Mouse (Mus musculus) common myeloid progenitor, adult 5-6 weeks (primary cell): ENCODE data around the gene Syce1. TPM values are rescaled to one million over a fixed set of nuclear protein-coding genes. Genes with fewer than 3 reads are reported as not detected.
"Not testable (repeated sequence)": the region's sequence is repeated elsewhere in the genome, so short reads cannot be mapped to it uniquely, and the experiment has no call there.

Source experiments
- ATAC-seq: replicated peaks from 2 replicates; pipeline ENCODE4 v1.8.0; 2016; ENCODE audit warnings: low read depth, mild to moderate bottlenecking, moderate TSS enrichment, inconsistent platforms; ENCODE audit not compliant: poor library complexity, severe bottlenecking
- total RNA-seq: library from RNA; stranded (forward); fragments of 200-1000, 187-1606 nt; gene quantifications from 2 replicates; pipeline ENCODE4 v1.2.3, GENCODE M21; 2017

The Syce1 gene
- total RNA-seq, 1 experiment from 2014 or later: 0.23 TPM

DNA sequence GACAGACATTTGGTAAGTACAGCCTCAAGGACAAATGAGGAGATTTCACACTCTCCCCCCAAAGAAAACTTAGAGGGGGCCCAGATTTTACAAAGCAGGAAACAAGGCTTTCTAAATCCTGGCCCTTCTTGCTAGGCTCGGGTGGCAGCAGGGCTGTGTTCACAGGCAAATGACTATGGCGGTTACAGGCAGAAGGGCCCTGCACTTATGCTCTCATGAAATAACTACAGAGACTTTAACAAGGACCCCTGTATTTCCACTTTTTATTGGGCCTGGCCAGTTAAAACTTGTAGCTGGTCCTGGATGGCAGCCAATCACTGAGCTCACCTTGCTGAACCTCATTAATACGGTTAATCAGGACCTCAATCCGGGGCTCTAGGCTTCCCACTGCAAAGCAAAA is 7.1 kb downstream of the Syce1 start:
- no peak for ATAC-seq

DNA sequence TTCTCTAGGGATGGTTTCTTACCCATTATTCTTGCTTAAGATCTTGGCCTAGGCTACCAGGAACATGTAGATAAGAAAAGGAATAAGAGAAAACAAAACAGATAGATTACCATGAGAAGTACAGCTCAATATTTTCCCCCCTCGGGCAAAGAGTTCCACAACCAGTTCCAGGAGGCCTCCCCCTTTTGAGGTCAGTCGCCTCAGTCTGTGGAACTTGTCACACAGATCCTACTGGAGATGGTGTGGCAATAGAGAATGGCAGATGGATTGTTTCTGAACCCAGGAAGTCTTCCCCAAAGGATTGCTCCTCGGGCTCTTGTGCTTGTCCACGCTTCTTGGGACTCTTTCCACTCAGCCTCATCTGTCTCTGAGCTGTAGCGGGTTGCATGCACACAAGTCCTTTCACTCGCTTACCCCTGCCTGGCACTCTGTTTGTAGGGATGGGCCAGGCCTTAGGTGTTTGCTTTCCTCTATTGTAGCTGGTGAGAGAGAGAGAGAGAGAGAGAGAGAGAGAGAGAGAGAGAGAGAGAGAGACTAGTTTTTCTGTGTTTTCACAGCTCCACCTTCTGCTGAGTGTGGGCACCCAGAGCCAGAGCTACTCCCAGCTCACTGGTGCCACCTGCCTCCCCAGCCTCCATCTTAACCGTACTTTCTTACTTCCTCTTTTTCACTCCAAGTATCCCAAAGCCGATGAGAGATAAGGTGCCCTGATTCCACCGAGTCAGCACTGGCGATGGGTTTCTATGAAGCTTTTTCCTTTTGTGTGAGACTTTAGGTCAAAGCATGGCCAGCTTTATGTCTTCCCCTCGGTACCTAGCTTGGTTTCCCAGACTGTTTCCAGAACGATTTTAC is 21.5 kb downstream of the Syce1 start:
- ATAC-seq: peak; percentile 91

DNA sequence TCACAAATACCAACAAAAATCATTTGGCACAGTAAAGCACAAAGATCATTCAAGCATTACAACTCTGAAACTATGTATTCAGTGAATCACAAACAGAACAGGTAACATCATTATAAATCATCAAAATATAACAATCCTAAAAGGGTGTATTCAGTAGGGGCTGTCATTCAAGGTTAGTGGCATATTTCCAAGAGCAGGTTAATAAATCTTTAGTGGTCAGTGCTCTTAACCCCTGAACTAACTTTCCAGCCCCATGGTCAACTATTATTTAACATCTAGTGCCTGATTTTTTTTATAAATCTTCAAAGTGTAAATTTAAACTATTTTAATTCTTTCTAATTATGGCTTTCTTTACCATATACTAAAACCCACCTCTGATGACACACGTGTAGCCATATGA is 22.3 kb downstream of the Syce1 start:
- ATAC-seq: not testable (repeated sequence)

DNA sequence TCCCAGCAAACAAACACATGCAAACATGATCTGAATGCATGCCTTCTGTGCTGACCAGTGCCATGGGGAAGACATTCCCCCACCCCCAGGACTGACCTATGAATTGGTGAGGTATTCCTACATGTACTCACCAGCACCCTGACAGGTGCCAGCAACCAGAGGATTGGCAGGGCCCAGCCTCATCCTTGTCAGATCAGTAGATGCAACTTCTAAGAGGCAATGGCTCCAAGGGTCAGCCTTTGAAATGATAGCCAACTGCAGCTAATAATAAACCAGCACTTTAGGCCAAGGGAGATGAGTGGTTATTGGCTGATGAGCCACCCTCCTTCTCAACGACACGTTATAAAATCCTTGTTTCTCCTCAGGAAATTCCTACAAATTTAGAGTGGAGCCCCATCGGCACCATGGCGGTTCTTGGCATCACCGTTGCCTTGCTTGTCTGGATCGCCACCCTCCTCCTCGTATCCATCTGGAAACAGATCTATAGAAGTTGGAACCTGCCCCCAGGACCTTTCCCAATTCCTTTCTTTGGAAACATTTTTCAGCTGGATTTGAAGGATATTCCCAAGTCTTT is 24.1 kb downstream of the Syce1 start, which contains the start of gene Cyp2e1:
Gene Cyp2e1, plus strand, starts transcription at position 293 of the 574 bp plus-strand sequence.
- no peak for ATAC-seq

DNA sequence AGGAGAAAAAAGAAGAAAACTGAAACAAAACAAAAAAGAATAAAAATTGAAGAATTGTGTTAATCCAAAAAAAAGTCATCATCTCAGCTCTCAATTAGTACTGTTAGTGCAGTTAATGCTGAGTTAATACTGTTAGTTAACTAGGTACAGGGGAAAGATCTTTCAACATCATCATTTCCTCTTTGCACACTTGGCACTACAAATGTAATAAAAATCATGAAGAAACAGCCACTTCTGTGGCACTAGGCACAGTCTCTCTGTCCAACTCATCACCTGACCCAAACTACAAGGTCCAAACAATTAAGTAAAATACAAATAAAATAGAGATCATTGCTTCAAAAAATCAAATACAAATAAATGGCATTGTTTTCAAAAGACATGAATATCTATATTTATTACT is 27.0 kb downstream of the Syce1 start:
- ATAC-seq: no peak

DNA sequence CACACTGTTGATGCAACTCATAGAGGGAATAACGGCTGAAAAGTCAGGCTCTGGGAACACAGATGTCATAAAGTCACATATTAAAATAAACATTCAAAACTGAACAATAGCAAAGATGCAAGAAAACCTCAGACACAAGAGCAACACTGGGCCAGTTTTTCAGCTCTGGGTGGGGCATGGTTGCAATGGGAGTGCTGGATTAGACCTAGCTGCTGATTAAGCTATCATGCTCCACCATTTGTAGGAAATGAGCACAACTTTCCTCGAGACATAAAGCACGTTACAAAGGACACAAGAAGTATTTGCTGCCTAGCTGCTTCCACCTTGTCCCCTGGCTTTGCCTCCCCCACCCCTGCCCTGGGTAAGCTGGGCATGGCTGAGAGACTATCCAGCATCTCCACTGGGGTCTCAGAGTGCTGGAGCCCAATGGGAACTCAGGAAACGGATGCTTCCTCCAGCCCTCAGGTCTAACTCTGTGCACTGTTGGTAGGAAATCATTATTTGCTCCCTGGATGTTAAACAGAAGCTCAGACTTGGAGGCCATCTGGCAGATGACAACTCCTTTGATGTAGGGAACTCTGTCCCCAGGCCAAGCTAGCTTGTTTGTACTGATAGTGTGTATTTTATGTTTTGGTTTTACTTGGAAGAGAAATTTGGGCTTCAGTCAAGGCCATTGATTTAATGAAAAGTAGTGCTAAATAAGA is 31.3 kb downstream of the Syce1 start:
- ATAC-seq: no peak

DNA sequence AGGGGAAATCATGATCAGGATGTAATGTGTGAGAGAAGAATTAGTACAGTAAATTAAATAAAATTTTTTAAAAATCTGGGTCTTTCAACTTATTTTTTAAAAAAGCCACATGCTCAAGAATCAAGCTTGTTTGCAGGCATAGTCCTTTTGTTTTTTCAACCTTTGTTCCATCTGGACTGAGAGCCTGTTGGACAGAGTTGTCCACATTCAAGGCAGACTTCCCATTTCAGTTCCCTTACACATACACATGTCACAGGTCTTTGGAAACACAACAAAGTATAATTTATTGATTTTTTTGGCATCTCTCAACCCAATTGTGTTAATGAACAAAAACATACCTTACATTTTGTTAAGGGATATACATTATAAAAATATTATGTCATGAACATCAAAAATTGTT is 33.1 kb downstream of the Syce1 start:
- ATAC-seq: no peak

DNA sequence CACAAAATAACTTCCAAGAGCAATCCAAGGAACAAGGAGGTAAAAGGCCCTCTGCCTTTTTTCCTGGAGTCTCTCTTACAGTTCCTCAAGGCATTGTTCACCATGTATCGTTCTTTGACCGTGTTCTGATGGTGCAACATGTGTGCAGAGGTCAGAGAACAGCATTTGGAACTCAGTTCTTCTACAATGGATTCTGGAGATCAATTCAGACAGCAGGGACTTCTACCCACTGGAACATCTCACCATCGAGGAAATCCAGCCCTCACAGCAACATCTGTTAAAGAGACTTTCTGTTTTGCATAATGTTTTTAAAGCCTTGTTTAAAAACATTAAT is 38.9 kb downstream of the Syce1 start:
- no peak for ATAC-seq

DNA sequence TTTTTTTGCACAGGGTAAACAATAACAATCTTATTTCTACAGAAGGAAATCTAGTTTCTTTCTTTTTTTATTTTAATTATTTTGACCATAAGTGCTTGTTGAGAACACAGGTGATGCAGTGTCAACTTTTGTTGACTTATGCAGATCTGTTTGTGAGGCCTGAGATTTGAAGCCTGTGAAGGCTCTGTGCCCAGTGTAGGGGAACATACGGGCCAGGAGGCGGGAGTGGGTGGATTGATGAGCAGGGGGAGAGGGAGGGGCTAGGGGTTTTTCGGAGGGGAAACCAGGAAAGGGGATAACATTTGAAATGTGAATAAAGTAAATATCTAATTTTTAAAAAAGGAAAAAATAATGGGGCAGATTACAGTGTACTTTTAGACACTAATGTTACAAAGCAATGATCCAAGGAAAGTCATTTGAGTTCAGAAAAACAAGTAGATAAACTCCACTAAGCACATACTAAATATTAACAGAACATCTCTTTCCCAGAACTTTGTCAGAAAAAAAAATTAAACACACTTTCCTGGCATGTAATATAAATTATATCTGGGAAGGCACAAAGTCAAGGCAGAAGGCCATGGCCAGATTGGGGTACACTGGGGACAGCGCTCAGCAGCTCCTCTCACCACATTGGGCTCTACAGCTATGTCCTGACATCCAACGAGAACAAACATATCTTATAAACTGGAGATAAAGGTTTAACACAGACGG is 39.4 kb downstream of the Syce1 start:
- ATAC-seq: no peak

DNA sequence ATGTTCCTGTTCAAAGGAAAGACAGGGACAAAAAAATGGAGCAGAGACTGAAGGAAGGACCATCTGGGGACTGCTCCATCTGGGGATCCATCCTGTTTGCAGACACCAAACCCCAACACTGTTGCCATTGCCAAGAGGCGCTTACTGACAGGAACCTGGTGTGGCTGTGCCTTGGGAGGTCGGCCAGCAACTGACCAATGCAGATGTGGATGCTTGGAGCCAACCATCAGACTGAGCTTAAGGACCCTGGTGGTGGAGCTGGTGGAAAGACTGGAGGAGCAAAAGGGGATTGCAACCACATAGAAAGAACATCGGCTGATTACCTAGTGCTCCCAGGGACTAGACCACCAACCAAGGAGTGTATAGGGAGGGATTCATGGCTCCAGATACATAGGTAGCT is 40.2 kb downstream of the Syce1 start:
- ATAC-seq: no peak

DNA sequence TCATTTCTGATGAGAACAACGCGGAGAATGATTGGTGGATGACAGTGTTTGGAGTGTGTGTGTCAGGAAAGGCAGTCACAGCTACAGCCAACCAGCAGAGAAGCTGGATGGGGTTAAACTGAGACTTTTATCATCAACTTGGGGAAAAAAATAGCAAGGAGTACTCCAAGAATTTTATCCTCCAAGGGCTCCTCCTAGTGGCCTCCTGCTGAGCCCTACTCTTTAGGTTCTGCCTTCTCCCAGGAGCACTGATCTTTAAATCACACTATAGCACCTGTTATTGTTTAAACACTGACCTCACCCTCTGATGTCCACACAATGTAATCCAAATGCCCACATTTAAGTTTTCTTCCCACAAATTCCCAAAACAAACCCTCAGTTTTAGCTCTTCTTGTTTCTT is 54.5 kb downstream of the Syce1 start:
- ATAC-seq: no peak

Other genes with a start within 250 kb of the Syce1 start
- gene Olfr538, start 220.0 kb downstream of the Syce1 start, total RNA-seq: not detected in 2 replicates
- gene Olfr46, start 186.6 kb downstream of the Syce1 start, total RNA-seq: 0.14 TPM in 1 of 2 replicates, not detected in the other
- not detected in 2 replicates for gene Olfr61, start 158.9 kb downstream of the Syce1 start, total RNA-seq
- gene Olfr53, start 141.4 kb downstream of the Syce1 start, total RNA-seq: not detected in 2 replicates
- gene Olfr539, start 127.9 kb downstream of the Syce1 start, total RNA-seq: not detected in 2 replicates
- not detected in 2 replicates for gene Olfr45, start 105.9 kb downstream of the Syce1 start, total RNA-seq
- gene Olfr541, start 90.6 kb downstream of the Syce1 start, total RNA-seq: not detected in 2 replicates
- not detected in 2 replicates for gene Cyp2e1, start 24.1 kb downstream of the Syce1 start, total RNA-seq
- gene Zfp941, start 34.3 kb upstream of the Syce1 start, total RNA-seq: 1.5 and 3.0 TPM in 2 replicates
- gene Urah, start 47.2 kb upstream of the Syce1 start, total RNA-seq: not detected in 2 replicates
- not detected in 2 replicates for gene Scgb1c1, start 57.7 kb upstream of the Syce1 start, total RNA-seq
- not detected in 2 replicates for gene Odf3, start 60.0 kb upstream of the Syce1 start, total RNA-seq
- 0.50 TPM in 1 of 2 replicates, not detected in the other for gene Gm45785, start 68.5 kb upstream of the Syce1 start, total RNA-seq
- 36.0 and 38.0 TPM in 2 replicates for gene Ric8a, start 69.1 kb upstream of the Syce1 start, total RNA-seq
- gene Bet1l, start 69.7 kb upstream of the Syce1 start, total RNA-seq: 13.8 and 24.0 TPM in 2 replicates
- 182 and 184 TPM in 2 replicates for gene Psmd13, start 94.1 kb upstream of the Syce1 start, total RNA-seq
- gene Sirt3, start 94.5 kb upstream of the Syce1 start, total RNA-seq: 34.3 and 38.6 TPM in 2 replicates
- gene Cox8b, start 112.6 kb upstream of the Syce1 start, total RNA-seq: not detected in 2 replicates
- gene Nlrp6, start 133.1 kb upstream of the Syce1 start, total RNA-seq: 0.18 and 0.49 TPM in 2 replicates
- gene Pgghg, start 153.5 kb upstream of the Syce1 start, total RNA-seq: 8.0 and 12.1 TPM in 2 replicates
- gene Ifitm5, start 162.4 kb upstream of the Syce1 start, total RNA-seq: not detected in 2 replicates
- gene Gm45717, start 168.1 kb upstream of the Syce1 start, total RNA-seq: 0.96 TPM in 1 of 2 replicates, not detected in the other
- gene Ifitm2, start 168.1 kb upstream of the Syce1 start, total RNA-seq: 275 and 332 TPM in 2 replicates
- gene Ifitm1, start 179.4 kb upstream of the Syce1 start, total RNA-seq: 120 and 124 TPM in 2 replicates
- 143 and 146 TPM in 2 replicates for gene Ifitm3, start 222.9 kb upstream of the Syce1 start, total RNA-seq
- 8.2 TPM in 1 of 2 replicates, not detected in the other for gene Ifitm6, start 230.1 kb upstream of the Syce1 start, total RNA-seq
- gene Gm17387, start 241.3 kb upstream of the Syce1 start, total RNA-seq: not detected in 2 replicates